Mouse (Mus musculus) neural tube, embryonic 15.5 days (tissue): ENCODE data around the gene Fbf1. TPM values are rescaled to one million over a fixed set of nuclear protein-coding genes. Genes with fewer than 3 reads are reported as not detected.

Experiments
- ATAC-seq: fragments of 200-750 bp; cut with Nextera tagmentation; 2 replicates; pipeline ENCODE4 v1.8.0; 2017; ENCODE audit warnings: mild to moderate bottlenecking, moderate TSS enrichment, moderate library complexity; ENCODE audit not compliant: low FRiP score
- H3K27ac ChIP-seq: fragments of 300-500 bp; sonication (generic); replicated peaks from 2 replicates; pipeline ENCODE4 v1.5.1; 2015; ENCODE audit warnings: mild to moderate bottlenecking, inconsistent platforms
- H3K27me3 ChIP-seq: fragments of 300-500 bp; sonication (generic); replicated peaks from 2 replicates; pipeline ENCODE4 v1.6.1; 2015; ENCODE audit warnings: inconsistent platforms
- H3K36me3 ChIP-seq: fragments of 300-500 bp; sonication (generic); 2 replicates; pipeline ENCODE4 v1.6.1; 2015; ENCODE audit warnings: inconsistent platforms
- H3K4me1 ChIP-seq: fragments of 300-500 bp; sonication (generic); 2 replicates; pipeline ENCODE4 v1.6.1; 2015; ENCODE audit warnings: inconsistent platforms
- H3K4me2 ChIP-seq: fragments of 300-500 bp; sonication (generic); 2 replicates; pipeline ENCODE4 v1.6.1; 2015; ENCODE audit warnings: inconsistent platforms, mild to moderate bottlenecking, moderate library complexity
- H3K4me3 ChIP-seq: fragments of 300-500 bp; sonication (generic); replicated peaks from 2 replicates; pipeline ENCODE4 v1.5.1; 2015; ENCODE audit warnings: mild to moderate bottlenecking, inconsistent platforms
- H3K9ac ChIP-seq: fragments of 300-500 bp; sonication (generic); replicated peaks from 2 replicates; pipeline ENCODE4 v1.6.1; 2015; ENCODE audit warnings: mild to moderate bottlenecking, inconsistent platforms
- H3K9me3 ChIP-seq: fragments of 300-500 bp; sonication (generic); replicated peaks from 2 replicates; pipeline ENCODE4 v1.6.1; 2016; ENCODE audit warnings: inconsistent platforms
- WGBS: fragments of 180-500 bp; shearing (Covaris S2); methylation state at CpG from one replicate; pipeline ENCODE4 v1.1.7; 2015; ENCODE audit warnings: mixed read lengths; 5-methylcytosine and 5-hydroxymethylcytosine counted together
- polyA plus RNA-seq: library from polyadenylated mRNA; unstranded; fragments of >200 nt; fragmentation: Nextera tagmentation; extraction: Ambion mirVana; gene quantifications from 2 replicates; pipeline ENCODE4 v1.2.1, GENCODE M21; 2015

The Fbf1 gene
- polyA plus RNA-seq, 1 experiment from 2014 or later, result 48.5 TPM

DNA sequence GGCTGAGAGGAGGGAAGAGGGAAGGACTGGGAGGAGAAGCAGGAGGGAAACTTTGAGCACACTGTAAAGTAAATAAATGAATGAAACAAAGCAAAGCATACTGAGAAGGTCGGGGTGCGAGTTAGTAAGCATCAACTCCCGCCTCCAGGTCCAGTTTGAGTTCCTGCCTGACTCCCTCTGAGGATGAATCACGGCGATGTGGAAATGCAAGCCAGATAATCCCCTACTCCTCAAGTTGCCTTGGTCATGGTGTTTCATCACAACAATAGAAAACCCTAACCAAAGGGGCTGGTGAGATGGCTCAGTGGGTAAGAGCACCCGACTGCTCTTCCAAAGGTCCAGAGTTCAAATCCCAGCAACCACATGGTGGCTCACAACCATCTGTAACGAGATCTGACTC is 8.0 kb upstream of the Fbf1 start:
- WGBS, result 88% methylated on average over 7 of the region's 7 CpGs

DNA sequence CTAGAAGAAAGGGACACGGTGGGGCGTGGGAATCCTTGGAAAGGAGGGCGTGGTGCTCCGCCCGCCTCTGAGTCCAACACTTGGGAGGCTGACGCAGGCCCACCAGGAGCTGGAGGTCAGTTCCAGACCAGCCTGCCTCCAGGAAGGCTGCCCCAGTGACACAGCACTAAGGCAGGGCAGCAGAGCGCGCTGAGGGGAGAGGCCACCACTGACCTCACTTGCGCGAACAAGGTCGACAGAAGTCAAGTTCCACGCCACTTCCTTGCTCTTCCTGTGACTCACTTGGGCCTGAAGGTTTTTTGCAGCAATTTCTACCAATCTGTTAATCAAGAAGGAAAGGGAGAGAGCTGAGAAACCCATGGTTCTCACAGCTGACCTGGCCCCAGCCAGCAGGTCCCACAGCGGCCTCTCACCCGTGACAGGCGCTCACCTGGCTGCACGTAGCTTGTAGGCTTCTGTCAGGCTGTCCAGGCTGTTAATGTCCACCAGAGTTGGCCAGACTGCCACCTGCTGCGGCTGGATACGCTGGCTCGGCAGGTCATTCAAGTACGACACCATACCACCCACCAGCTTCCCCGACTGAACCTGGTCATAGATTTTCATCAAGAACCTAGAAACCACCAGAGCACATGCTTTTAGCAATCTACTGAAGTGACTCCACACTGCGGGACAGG is 6.9 kb upstream of the Fbf1 start:
- no peak overlapping the region for H3K4me3 ChIP-seq
- WGBS, result 93% methylated on average over 22 of the region's 22 CpGs
- H3K4me1 ChIP-seq, result no peaks in the 10 kb centered on the region
- H3K36me3 ChIP-seq, result peaks cover 80% of the 10 kb centered on the region
- ATAC-seq, result no peak
- no peak overlapping the region for H3K9ac ChIP-seq
- no peak overlapping the region for H3K4me2 ChIP-seq
- no peaks in the 10 kb centered on the region for H3K9me3 ChIP-seq
- H3K27ac ChIP-seq, result no peak overlapping the region
- no peaks in the 10 kb centered on the region for H3K27me3 ChIP-seq

More for the DNA sequence above, 8.0 kb upstream of the Fbf1 start:
- no peaks in the 10 kb centered on the region for H3K4me1 ChIP-seq
- no peak overlapping the region for H3K9ac ChIP-seq
- no peak for ATAC-seq
- no peak overlapping the region for H3K27ac ChIP-seq
- no peaks in the 10 kb centered on the region for H3K27me3 ChIP-seq
- no peak overlapping the region for H3K4me2 ChIP-seq
- no peak overlapping the region for H3K4me3 ChIP-seq
- peaks cover 91% of the 10 kb centered on the region for H3K36me3 ChIP-seq
- H3K9me3 ChIP-seq, result no peaks in the 10 kb centered on the region

DNA sequence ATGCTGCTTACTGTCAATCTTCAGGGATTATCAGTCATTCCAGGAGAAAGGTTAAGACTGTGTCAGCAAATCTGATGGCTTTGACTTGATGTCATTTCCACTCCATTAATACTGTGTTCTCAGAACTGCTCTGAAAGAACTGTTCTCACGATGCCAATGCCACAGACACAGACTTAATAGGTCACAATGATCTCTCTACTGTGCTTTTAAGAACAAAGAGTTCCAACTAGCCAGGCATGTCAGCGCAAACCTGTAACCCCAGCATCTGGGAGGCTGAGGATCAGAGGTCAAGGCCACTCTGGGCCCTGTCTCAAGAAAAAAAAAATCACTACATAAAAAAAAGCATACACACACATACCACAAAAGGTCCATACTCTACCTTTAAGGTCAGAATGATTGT is 4.0 kb upstream of the Fbf1 start:
- Histone ChIP-seq H3K27me3 (no peaks in the 10 kb centered on the region), H3K4me1 (peaks cover 9% of the 10 kb centered on the region), H3K9ac (no peak overlapping the region), H3K27ac (no peak overlapping the region), H3K36me3 (peaks cover 54% of the 10 kb centered on the region), H3K9me3 (no peaks in the 10 kb centered on the region), H3K4me2 (no peak overlapping the region), H3K4me3 (no peak overlapping the region)
- 92% methylated on average over 2 of the region's 2 CpGs for WGBS
- no peak for ATAC-seq

DNA sequence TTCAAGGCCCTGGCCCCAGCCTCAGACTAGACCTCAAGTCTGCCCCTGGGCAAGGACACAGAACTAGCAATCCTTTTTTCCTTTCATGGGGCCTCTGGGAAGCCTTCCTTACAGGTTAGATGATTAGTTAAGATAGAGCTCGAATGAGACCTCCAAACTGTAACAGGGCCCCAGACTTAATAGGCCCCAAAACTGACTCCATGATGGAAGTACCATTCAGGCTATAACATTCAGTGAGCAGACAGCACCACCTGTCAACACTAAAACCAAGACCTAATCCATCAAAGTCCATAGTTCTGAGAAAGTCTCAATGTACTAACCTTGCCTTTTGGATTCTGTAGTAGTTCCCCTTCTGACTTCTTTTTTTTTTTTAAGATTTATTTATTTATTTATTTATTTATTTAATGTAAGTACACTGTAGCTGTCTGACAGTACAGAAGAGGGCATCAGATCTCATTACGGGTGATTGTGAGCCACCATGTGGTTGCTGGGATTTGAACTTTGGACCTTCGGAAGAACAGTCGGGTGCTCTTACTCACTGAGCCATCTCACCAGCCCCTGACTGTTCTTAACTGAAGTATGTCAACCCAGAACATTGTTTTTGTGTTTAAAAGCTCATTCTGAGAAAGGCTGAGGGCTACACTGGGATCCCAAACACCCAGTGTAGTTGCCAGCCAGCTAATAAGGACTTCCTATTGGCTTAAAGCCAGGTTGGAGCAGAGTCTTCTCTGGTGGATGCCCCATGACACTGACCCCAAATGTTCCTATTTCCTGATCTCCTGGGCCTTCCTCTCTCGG is 2.2 kb upstream of the Fbf1 start:
- Histone ChIP-seq H3K9me3 (no peaks in the 10 kb centered on the region), H3K27ac (no peak overlapping the region), H3K9ac (no peak overlapping the region), H3K4me2 (no peak overlapping the region), H3K27me3 (no peaks in the 10 kb centered on the region), H3K36me3 (peaks cover 46% of the 10 kb centered on the region), H3K4me3 (no peak overlapping the region), H3K4me1 (peaks cover 24% of the 10 kb centered on the region)
- WGBS, result 92% methylated on average over 5 of the region's 5 CpGs
- ATAC-seq, result no peak

DNA sequence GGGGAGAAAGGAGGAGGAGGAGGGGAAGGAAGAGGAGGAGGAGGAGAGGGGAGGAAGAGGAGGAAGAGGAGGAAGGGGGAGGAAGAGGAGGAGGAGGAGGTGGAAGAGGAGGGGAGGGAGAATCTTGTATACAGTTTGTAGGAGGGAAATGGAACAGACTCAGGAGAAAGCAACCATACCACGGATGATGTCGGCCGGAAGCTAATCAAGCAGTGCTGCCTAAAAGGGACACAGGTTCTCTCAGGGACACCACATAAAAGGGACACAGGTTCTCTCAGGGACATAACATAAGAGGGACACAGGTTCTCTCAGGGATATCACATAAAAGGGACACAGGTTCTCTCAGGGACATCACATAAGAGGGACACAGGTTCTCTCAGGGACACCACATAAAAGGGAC is 1.2 kb upstream of the Fbf1 start:
- peaks cover 24% of the 10 kb centered on the region for H3K4me1 ChIP-seq
- WGBS, result 82% methylated on average over 3 of the region's 3 CpGs
- no peak overlapping the region for H3K4me2 ChIP-seq
- H3K27me3 ChIP-seq, result no peaks in the 10 kb centered on the region
- H3K9me3 ChIP-seq, result no peaks in the 10 kb centered on the region
- no peak for ATAC-seq
- peaks cover 40% of the 10 kb centered on the region for H3K36me3 ChIP-seq
- no peak overlapping the region for H3K9ac ChIP-seq
- no peak overlapping the region for H3K4me3 ChIP-seq
- no peak overlapping the region for H3K27ac ChIP-seq

DNA sequence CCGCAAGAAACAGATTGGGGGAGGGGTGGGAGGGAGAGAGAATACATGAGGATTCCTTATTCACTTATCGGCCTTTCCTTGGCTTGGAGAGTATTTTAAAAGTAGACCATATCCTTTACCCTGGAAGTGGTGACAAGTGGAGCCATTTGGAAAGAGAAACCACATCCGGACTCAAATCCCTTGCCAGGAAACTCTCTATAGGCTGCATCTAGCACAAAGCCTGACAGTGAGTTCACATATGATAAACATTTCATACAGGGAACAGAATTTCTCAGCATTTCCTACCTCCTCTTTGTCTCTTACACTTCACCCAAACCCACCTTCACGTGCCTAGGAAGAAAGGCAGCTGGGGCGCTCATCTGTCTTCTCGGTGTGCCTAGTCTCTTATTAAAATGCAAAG is 734 bp downstream of the Fbf1 start:
- Histone ChIP-seq H3K27me3 (no peaks in the 10 kb centered on the region), H3K4me3 (peak overlapping the region; percentile 71), H3K9ac (peak overlapping the region; percentile 69), H3K36me3 (peaks cover 28% of the 10 kb centered on the region), H3K4me2 (peak overlapping the region; percentile 76), H3K9me3 (no peaks in the 10 kb centered on the region), H3K4me1 (peaks cover 41% of the 10 kb centered on the region), H3K27ac (peak overlapping the region; percentile 93)
- 4% methylated on average over 6 of the region's 6 CpGs for WGBS
- ATAC-seq, result no peak

DNA sequence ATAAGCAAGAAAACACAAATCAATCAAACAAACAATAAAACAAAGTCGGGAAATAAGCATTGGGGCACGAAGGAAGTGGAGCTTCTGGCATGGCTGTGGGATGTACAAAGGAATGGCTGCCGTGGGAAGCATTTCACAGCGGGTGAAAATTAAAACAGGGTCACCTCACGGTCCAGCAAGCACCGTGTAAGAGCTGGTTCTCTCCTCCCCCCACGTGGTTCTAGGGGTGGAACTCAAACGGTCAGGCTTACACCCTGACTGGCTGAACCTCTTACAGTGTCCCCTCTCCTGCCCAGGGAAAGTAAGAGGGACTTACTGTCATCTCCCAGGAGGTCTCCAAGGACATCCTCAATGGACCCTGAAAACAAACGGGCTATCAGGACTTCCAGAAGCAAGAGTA is 5.0 kb downstream of the Fbf1 start:
- peaks cover 45% of the 10 kb centered on the region for H3K36me3 ChIP-seq
- H3K27ac ChIP-seq, result no peak overlapping the region
- ATAC-seq, result no peak
- 0 out of 2 replicates have a peak overlapping the region, but pooled peaks have one; percentile 11 for H3K4me2 ChIP-seq
- H3K9me3 ChIP-seq, result no peaks in the 10 kb centered on the region
- no peak overlapping the region for H3K9ac ChIP-seq
- H3K27me3 ChIP-seq, result no peaks in the 10 kb centered on the region
- H3K4me3 ChIP-seq, result no peak overlapping the region
- H3K4me1 ChIP-seq, result peaks cover 39% of the 10 kb centered on the region
- WGBS, result 11% methylated on average over 9 of the region's 9 CpGs

DNA sequence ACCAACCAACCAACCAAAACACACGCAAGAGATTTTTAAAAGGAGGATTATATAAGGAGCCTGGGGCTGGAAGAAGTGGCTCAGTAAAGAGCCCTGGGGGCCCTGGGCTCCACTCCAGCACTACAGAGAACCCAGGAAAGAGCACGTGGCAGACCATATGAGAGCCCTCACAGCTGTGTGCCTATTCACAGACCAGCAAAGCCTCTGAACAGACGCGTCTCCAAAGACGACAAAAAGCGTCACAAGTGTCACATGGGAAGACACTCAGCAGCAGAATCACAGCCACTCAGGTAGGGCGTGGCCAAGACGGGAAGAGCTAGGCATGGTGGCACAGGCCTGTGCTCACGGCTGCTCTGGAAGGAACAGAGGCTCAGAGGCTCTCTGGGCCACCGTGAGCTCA is 5.8 kb downstream of the Fbf1 start:
- Histone ChIP-seq H3K36me3 (peaks cover 52% of the 10 kb centered on the region), H3K9ac (no peak overlapping the region), H3K4me1 (peaks cover 36% of the 10 kb centered on the region), H3K27ac (no peak overlapping the region), H3K4me3 (no peak overlapping the region), H3K4me2 (no peak overlapping the region), H3K27me3 (no peaks in the 10 kb centered on the region), H3K9me3 (no peaks in the 10 kb centered on the region)
- WGBS, result 51% methylated on average over 10 of the region's 10 CpGs
- ATAC-seq, result no peak

DNA sequence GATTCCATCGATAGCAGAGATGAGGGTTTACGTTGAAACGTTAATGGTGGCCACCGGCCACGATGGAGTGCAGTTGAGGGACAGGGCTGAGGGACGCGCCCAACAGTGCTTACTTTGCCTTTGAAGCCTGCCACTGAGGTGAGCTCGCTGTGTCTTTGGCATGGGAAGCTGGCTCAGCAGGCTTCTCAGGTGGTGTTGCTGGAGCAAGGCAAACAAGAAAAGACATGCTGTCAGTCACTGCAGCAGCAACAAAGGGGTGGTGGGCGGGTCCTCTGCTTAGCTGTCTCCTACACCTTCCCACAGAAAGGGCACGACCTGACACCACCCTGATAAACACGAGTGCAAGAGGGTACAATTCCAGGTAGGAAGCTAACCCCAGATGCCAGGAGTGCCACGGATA is 6.7 kb downstream of the Fbf1 start:
- ATAC-seq, result no peak
- H3K9ac ChIP-seq, result no peak overlapping the region
- no peak overlapping the region for H3K4me2 ChIP-seq
- WGBS, result 77% methylated on average over 12 of the region's 12 CpGs
- no peak overlapping the region for H3K4me3 ChIP-seq
- no peak overlapping the region for H3K27ac ChIP-seq
- H3K36me3 ChIP-seq, result peaks cover 59% of the 10 kb centered on the region
- peaks cover 28% of the 10 kb centered on the region for H3K4me1 ChIP-seq
- no peaks in the 10 kb centered on the region for H3K27me3 ChIP-seq
- no peaks in the 10 kb centered on the region for H3K9me3 ChIP-seq

DNA sequence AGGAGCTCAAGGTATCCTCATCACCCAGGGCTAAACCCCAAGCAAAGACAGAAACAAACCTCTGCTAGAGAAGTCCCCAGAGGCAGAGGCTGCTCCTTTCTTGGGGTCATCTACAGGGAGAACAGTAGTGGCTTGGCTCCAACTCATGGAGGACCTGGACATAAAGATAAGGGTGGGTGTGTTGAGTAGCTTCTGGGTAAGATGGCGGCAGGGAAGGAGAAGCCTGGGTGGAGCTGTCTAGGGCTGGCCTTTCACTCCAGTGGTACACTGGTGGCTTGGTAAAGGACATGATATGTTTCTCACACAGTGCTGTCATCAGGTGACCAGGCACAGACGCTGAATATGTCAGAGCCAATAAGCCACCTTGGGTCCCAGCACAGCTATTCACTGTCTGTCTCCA is 17.0 kb downstream of the Fbf1 start:
- no peak overlapping the region for H3K4me2 ChIP-seq
- peaks cover 97% of the 10 kb centered on the region for H3K36me3 ChIP-seq
- no peak for ATAC-seq

DNA sequence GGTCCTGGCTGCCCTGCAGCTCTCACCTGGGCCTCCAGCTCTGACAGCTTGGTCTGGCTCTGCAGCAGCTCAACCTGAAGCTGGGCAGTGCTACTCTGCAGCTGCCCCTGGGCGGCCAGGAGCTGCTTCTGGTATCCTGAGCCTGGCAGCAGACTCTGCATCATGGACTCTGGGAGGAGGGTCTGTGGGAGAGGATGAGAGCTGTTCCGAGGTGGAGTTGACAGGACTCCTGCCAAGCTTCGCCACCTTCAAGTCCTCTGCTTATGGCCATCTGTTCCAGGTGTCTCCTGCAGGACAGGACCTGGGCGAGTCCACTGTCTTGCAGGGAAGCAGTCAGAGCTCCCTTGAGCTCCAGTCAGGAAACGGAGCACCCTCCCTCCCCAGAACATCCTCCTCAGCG is 18.6 kb downstream of the Fbf1 start:
- no peaks in the 10 kb centered on the region for H3K9me3 ChIP-seq
- 83% methylated on average over 6 of the region's 6 CpGs for WGBS
- H3K27me3 ChIP-seq, result no peaks in the 10 kb centered on the region
- H3K4me3 ChIP-seq, result no peak overlapping the region
- H3K4me1 ChIP-seq, result peaks cover 6% of the 10 kb centered on the region; the same call in 1 of the 2 replicates
- H3K36me3 ChIP-seq, result peaks cover 99% of the 10 kb centered on the region
- H3K4me2 ChIP-seq, result no peak overlapping the region
- no peak overlapping the region for H3K9ac ChIP-seq
- ATAC-seq, result no peak
- H3K27ac ChIP-seq, result no peak overlapping the region

More for the DNA sequence above, 17.0 kb downstream of the Fbf1 start:
- Histone ChIP-seq H3K9me3 (no peaks in the 10 kb centered on the region), H3K4me3 (no peak overlapping the region), H3K27me3 (no peaks in the 10 kb centered on the region), H3K4me1 (no peaks in the 10 kb centered on the region), H3K9ac (no peak overlapping the region), H3K27ac (no peak overlapping the region)
- 100% methylated on average over 2 of the region's 2 CpGs for WGBS

DNA sequence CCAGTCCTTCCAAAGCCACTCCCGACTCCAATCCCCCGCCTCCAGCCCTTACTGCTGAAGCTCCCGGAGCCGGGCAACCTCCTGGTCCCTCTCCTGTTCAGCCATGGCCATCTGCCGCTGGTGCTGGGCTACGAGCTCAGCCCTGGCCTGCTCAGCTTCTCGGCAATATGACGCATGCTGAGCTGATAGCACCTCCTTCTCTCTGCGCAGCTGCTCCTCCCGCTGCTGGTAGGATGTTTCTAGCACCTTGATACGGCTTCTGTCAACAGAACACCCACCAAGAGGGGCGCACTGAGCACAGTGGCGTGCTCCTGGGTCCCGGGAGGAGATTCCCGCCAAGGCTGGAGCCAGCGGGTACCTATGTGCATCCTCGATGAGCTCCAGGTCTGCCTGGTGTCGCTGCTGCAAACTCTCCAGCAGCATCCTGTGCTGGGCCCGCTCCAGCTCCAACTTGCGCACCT is 19.2 kb downstream of the Fbf1 start:
- Histone ChIP-seq H3K4me3 (no peak overlapping the region), H3K27me3 (no peaks in the 10 kb centered on the region), H3K4me1 (peaks cover 6% of the 10 kb centered on the region; the same call in 1 of the 2 replicates), H3K9ac (no peak overlapping the region), H3K27ac (no peak overlapping the region), H3K9me3 (no peaks in the 10 kb centered on the region), H3K36me3 (peaks cover 99% of the 10 kb centered on the region), H3K4me2 (no peak overlapping the region)
- ATAC-seq, result no peak
- 69% methylated on average over 20 of the region's 20 CpGs for WGBS
